Mouse (Mus musculus): ENCODE results near the gene Fhdc1.

DNA sequence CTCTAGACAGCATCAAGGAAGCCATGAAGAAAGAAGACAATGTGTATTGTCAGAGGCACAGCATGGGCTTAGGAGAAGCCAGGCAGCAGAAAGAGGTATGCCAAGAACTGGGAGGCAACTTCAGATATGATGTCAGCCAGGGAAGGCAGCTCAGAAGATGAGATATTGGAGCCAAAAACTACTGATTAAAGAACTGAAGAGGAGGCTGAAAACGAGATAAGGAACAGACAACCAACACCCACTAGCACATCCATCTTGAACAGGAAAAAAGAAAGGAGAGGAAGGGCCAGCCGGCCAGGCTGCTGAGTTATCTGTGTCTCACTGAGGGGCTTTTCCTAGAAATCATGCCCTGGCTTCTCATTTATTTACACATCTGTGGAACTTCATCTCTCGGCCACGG, 66.4 kb downstream of the Fhdc1 start:
- no peak for TF ChIP-seq CTCF (IDR thresholded peaks at IDR 0.05; ENCODE audit: borderline replicate concordance, insufficient read depth, low read depth, low read length)
- no peak for TF ChIP-seq POLR2A (IDR thresholded peaks at IDR 0.05; ENCODE audit: borderline replicate concordance, insufficient read depth, low read length)

Measured in cerebellum, adult 2 months (tissue).